Mouse (Mus musculus): ENCODE measurements around the gene Ccdc120.
"Not testable (repeated sequence)": the region's sequence is repeated elsewhere in the genome, so short reads cannot be mapped to it uniquely, and the experiment has no call there.

Ccdc120 gene

DNA sequence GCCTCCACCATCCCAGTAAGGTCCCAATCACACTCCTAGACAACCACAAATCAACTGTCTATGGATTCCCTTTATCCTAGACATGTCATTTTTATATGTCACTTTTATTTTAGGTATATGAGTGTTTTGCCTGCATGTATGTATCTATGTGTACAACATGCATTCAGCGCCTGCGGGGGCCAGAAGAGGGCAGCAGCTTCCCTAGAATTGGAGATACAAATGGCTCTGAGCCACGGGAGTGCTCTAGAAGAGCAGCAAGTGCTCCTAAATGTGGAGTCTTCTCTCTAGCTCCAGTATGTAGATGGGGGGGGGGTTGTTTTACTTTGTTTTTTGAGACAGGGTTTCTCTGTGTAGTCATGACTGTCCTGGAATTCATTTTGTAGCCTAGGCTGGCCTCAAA is 2.9 kb upstream of the Ccdc120 start:
- DNase-seq: peak; percentile 20 to 64

DNA sequence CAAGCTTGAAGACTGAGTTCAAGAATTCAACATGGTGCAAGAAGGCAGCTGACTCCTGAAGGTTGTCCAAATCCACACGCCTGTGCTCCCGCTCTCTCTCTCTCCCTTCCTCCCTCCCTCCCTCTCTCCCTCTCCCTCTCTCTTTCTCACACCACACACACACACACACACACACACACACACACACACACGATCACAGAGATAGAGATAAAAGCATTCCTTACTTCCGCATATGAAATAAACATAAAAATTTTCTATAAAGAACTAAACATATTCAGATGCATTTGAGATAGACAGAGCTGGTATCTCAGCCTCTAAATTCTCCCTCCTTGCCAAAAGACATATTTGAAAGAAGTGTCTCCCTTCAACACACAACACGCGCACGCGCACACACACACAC is 5.3 kb downstream of the Ccdc120 start:
- DNase-seq: no peak

DNA sequence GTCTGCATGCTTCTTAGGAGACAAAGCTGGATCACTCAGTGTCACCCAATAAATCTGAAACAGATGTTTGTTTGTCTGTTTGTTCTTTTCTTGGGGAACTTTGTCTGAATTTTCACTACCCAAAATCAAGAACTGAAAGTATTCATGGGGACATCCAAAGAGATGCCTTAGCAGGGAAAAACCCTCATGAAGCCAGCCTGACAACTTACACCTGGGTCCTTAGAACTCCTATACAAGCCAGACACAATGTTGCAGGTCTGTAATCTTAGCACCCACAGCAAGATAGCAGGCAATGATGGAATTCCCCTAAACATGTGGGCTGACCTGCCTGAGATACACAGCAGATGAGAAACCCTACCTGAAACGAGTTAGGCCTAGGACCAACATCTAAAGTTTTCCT is 5.8 kb downstream of the Ccdc120 start:
- no peak for DNase-seq

- DNase-seq: no peak
These were observed 7.2 kb downstream of the Ccdc120 start for GRCm38 (mm10) chrX:7743470-7743869.

GRCm38 (mm10) chrX:7741103-7741502 is 9.6 kb downstream of the Ccdc120 start:
- peak; percentile 67 to 72 for DNase-seq

DNA sequence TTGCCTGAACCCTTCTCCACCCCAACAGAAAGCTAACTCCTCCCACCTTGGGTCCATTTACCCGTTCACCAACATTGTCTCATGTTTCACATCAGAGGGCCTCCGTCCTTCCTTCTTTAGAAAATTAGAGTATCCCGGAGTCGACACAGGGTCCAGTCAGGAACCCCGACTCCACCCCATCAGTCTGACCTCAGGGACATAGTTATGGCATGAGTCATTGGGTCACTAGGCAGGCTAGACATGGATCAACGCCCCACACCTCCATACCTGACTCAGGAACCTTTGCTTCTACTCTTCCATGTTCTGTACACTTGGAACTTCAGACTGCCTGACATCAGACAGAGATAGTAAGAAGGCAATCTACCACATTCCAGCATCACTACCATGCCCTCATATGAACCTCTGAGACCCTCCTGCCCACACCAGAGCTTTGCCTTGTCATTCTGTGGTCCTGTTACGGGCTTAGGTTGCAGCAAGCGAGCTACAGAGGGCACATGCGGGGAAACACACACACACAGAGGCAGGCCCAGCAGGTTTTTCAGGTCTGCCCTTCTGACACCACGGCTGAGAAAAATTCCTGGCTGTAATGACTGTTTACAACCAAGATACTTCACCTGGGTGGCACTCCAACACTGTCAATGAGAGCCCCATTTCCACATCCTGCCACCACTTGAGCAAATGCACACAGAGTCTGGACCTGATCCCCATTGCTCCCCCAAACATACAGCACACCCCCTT is 10.5 kb downstream of the Ccdc120 start:
- peak in 1 of 2 experiments; percentile 37 for DNase-seq

- peak; percentile 90 to 93 for DNase-seq
These were observed 11.2 kb downstream of the Ccdc120 start for GRCm38 (mm10) chrX:7739336-7740081.

DNA sequence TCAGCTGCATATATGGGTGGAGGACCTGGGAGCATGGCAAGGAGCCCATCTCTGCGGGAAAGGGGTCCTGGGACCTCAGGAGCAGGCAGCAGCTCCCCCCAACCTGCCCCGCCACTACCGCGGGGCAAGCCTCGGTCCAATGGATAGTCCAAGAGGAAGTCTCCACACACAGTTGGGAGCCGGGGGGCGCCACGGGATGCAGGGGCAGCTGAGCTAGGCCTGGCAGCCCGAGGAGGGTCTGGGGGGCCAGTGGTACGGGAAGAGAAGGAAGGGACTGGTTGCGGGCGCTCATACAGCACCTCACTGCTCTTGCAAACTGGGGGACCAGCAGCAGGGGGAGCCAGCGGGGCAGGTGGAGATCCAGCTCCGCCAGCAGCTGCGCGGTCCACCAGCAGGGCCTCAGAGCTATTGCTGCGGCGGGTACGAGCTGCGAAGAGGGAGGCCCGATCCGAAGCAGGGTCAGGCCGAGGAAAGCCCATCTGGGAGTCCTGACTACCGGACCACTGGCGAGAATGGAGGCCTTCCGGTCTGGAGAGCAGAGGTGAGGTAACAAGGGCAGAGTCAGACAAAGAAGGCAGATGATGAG is 17.0 kb downstream of the Ccdc120 start:
- peak; percentile 64 to 79 for DNase-seq

DNA sequence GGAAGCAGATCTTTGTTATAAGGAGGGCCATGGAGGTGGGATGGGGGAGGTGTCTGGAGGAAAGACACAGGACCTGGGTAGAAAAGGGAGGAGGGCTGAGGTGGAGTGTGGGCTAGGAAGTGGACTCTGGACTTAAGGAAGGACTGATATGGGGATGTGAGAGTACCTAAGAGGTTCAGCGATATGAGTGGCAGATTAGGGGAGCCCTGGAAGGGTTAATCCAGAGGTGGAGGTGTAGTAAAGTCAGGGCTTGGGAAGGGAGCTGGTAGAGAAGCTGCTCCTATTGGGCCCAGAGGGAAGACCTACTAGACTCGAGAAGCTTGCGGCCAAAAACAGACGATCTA is 21.8 kb downstream of the Ccdc120 start:
- no peak for DNase-seq

GRCm38 (mm10) chrX:7728215-7728921 is 22.3 kb downstream of the Ccdc120 start, which contains the start of gene Praf2:
TSS of gene Praf2 (plus strand) at chrX:7728439.
- DNase-seq: peak; percentile 78 to 83

GRCm38 (mm10) chrX:7727176-7727575 is 23.5 kb downstream of the Ccdc120 start:
- no peak for DNase-seq

- DNase-seq: no peak
These were observed 24.9 kb downstream of the Ccdc120 start for GRCm38 (mm10) chrX:7725841-7726240.

- DNase-seq: no peak
These were observed 26.6 kb downstream of the Ccdc120 start for GRCm38 (mm10) chrX:7724135-7724534.

GRCm38 (mm10) chrX:7722691-7723090 is 28.0 kb downstream of the Ccdc120 start:
- DNase-seq: no peak

DNA sequence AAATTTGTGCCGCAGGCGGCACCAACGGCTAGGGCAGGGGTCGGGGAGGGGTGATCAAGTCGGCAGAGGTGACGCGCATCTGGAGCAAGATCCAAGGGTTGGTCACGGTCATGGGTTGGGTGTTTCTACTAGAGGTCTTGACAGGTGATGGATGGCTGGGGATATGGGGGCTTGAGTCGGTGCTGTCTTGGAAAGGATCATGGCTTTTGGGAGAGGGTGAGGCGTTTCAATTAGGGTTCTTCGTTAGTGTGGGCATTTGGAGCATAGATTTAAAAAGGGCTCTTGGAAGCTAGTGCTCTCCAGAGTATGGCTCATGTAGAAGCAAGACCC is 28.5 kb downstream of the Ccdc120 start:
- DNase-seq: no peak

DNA sequence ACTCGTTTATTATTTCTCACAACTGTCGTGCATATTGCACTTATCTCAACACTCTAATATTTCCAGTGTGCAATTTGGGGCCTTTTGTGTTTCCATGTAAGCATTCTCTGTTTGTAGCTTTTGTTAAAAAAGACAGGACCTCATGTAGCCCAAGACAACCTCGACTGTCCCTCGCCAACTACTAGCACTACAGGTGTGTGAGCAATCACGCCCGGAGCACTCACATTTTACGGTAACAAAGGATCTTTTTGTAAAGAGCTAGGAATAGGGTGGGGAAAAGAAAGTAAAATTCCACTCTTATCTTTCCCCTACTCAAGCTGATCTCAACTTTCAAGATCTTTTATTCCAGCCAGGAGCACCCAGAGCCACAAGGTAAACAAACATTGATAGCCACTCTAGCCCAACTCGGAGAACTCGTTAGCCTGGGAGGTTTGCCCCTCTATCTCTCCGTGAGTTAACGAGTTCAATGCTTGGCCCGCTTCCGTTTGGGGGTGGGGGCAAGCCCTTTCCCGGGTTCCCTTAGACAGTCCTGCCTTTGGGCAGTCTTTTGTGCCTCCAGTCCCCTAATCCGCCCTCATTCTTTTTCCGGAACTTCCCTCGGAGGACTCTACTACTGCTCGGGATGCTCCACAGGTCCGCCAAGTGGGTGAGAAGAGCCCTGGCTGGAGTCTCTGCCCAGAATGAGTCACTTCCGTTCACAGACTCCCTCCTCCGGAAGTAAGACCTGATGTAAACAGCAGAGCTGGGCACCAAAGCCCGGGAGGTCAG is 29.0 kb downstream of the Ccdc120 start, which contains the start of gene Gm45208:
Gene Gm45208, plus strand, starts transcription at position 732 of the 768 bp plus-strand sequence.
- DNase-seq: peak; percentile 75

DNA sequence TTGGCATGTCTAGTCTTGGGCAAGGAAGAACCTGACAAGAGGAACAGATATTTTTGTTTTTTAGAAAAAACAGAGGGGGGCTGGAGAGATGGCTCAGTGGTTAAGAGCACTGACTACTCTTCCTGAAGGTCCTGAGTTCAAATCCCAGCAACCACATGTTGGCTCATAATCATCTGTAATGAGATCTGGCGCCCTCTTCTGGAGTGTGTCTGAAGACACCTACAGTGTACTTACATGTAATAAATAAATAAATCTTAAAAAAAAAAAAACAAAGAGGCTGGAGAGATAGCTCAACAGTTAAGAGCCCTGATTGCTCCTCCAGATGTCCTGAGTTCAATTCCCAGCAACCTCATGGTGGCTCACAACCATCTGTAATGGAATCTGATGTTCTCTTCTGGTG is 34.6 kb downstream of the Ccdc120 start:
- DNase-seq: not testable (repeated sequence)

- peak; percentile 91 to 94 for DNase-seq
These were observed 36.4 kb downstream of the Ccdc120 start, which contains the start of gene Wdr45 for GRCm38 (mm10) chrX:7714135-7714899. TSS of gene Wdr45 (plus strand) at chrX:7714333.

DNA sequence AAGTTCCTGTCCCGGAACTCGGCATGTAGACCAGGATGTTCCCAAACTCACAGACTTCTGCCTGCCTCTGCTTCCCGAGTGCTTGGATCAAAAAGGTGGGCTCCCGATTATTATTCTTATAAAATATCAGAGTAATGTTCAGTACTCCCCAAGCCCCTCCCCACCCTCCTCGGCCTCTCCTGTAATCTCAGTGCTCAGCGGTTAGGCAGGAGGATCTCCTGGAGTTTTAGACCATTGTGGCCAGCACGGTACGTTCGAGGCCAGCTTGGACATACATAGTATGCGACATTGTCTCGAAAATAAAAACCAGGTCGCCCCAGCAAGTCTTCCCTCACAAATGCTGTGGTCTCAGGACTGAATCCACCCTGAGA is 37.0 kb downstream of the Ccdc120 start:
- DNase-seq: not testable (repeated sequence)

GRCm38 (mm10) chrX:7696954-7697381 is 53.7 kb downstream of the Ccdc120 start, which contains the start of gene Gpkow:
TSS of gene Gpkow (plus strand) at chrX:7697131.
- peak; percentile 82 to 85 for DNase-seq

GRCm38 (mm10) chrX:7696520-7696919 is 54.2 kb downstream of the Ccdc120 start:
- no peak for DNase-seq
